Mouse (Mus musculus): ENCODE measurements around the gene Zfp59. TPM values are rescaled to one million over a fixed set of nuclear protein-coding genes. Genes with fewer than 3 reads are reported as not detected.
A peak's percentile ranks its signal among the peaks of the same experiment; 100 is the strongest.
"Not testable (repeated sequence)": the region's sequence is repeated elsewhere in the genome, so short reads cannot be mapped to it uniquely, and the experiment has no call there.

Zfp59 gene
- total RNA-seq (2022) = 1 to 10 TPM; 1.9 to 2.5 (median 2.2) TPM

- peak; percentile 90 for DNase-seq (ENCODE audit: low spot score)
Observed at GRCm38 (mm10) chr7:27838323-27839249, at the start of gene Zfp59. Gene Zfp59 (plus strand): TSS chr7:27838607.

- DNase-seq (ENCODE audit: low spot score) = no peak
Observed at GRCm38 (mm10) chr7:27789306-27789705, 49.1 kb upstream of the Zfp59 start.

GRCm38 (mm10) chr7:27793865-27794264 is 44.5 kb upstream of the Zfp59 start:
- DNase-seq (ENCODE audit: low spot score) = not testable (repeated sequence)

- DNase-seq (ENCODE audit: low spot score) = no peak
Observed at GRCm38 (mm10) chr7:27794566-27794965, 43.8 kb upstream of the Zfp59 start.

- DNase-seq (ENCODE audit: low spot score) = no peak
Observed at GRCm38 (mm10) chr7:27797906-27798811, 40.2 kb upstream of the Zfp59 start.

- no peak for DNase-seq (ENCODE audit: low spot score)
Observed at GRCm38 (mm10) chr7:27801137-27801536, 37.3 kb upstream of the Zfp59 start.

- DNase-seq (ENCODE audit: low spot score) = no peak
Observed at GRCm38 (mm10) chr7:27802986-27803385, 35.4 kb upstream of the Zfp59 start.

- DNase-seq (ENCODE audit: low spot score) = peak; percentile 91
Observed at GRCm38 (mm10) chr7:27804297-27805030, 33.9 kb upstream of the Zfp59 start.

GRCm38 (mm10) chr7:27806896-27807295 is 31.5 kb upstream of the Zfp59 start, which contains the start of gene Zfp626:
Gene Zfp626 (plus strand): TSS chr7:27807196.
- DNase-seq (ENCODE audit: low spot score) = not testable (repeated sequence)

GRCm38 (mm10) chr7:27807305-27807704 is 31.1 kb upstream of the Zfp59 start:
- DNase-seq (ENCODE audit: low spot score) = not testable (repeated sequence)

GRCm38 (mm10) chr7:27818526-27819110 is 19.8 kb upstream of the Zfp59 start:
- DNase-seq (ENCODE audit: low spot score) = no peak

GRCm38 (mm10) chr7:27822611-27823010 is 15.8 kb upstream of the Zfp59 start:
- no peak for DNase-seq (ENCODE audit: low spot score)

- no peak for DNase-seq (ENCODE audit: low spot score)
Observed at GRCm38 (mm10) chr7:27834131-27834530, 4.3 kb upstream of the Zfp59 start.

GRCm38 (mm10) chr7:27837896-27838295 is 511 bp upstream of the Zfp59 start:
- no peak for DNase-seq (ENCODE audit: low spot score)

GRCm38 (mm10) chr7:27839596-27839995 is 1.2 kb downstream of the Zfp59 start:
- DNase-seq (ENCODE audit: low spot score) = no peak

- DNase-seq (ENCODE audit: low spot score) = no peak
Observed at GRCm38 (mm10) chr7:27840104-27840503, 1.7 kb downstream of the Zfp59 start.

- no peak for DNase-seq (ENCODE audit: low spot score)
Observed at GRCm38 (mm10) chr7:27857227-27857626, 18.8 kb downstream of the Zfp59 start, which contains the start of gene Zfp607a. Gene Zfp607a (plus strand): TSS chr7:27857527.

- peak; percentile 16 for DNase-seq (ENCODE audit: low spot score)
Observed at GRCm38 (mm10) chr7:27859301-27860251, 21.2 kb downstream of the Zfp59 start.

- DNase-seq (ENCODE audit: low spot score) = peak; percentile 85
Observed at GRCm38 (mm10) chr7:27860396-27861235, 22.2 kb downstream of the Zfp59 start.
